Comparison of ENCODE assay signal across 8 mouse cellular contexts in genomic region chr12:71016503-71017241, GRCm38 (mm10). TPM values are rescaled to one million over a fixed set of nuclear protein-coding genes. Genes with fewer than 3 reads are reported as not detected.
DNase-seq lines count a peak whose midpoint lies in the region; ATAC-seq lines count a peak whose summit lies in the region.

No protein-coding gene starts in this region.

- H3K9me3 ChIP-seq in intestine, embryonic 14.5 days (ENCODE audit: control insufficient read depth, low read length) = no peaks in the 10 kb centered on the region
- H3K9me3 ChIP-seq in liver, embryonic 16.5 days (replicated peaks; ENCODE audit: control insufficient read depth, low read length) = no peaks in the 10 kb centered on the region
- H3K9me3 ChIP-seq in neural tube, embryonic 15.5 days (replicated peaks) = no peaks in the 10 kb centered on the region

- peak overlapping the region; percentile 99 for H3K4me3 ChIP-seq in intestine, embryonic 14.5 days (ENCODE audit: low read depth, low read length)
- H3K4me3 ChIP-seq in liver, embryonic 16.5 days (ENCODE audit: low read depth, low read length) = peak overlapping the region; percentile 98
- H3K4me3 ChIP-seq in neural tube, embryonic 15.5 days (replicated peaks) = peak overlapping the region; percentile 99

- no peaks in the 10 kb centered on the region for H3K27me3 ChIP-seq in intestine, embryonic 14.5 days (replicated peaks; ENCODE audit: control insufficient read depth, insufficient read depth, low read length)
- H3K27me3 ChIP-seq in liver, embryonic 16.5 days (ENCODE audit: control insufficient read depth, insufficient read depth, low read depth, low read length) = no peaks in the 10 kb centered on the region
- no peaks in the 10 kb centered on the region for H3K27me3 ChIP-seq in neural tube, embryonic 15.5 days (replicated peaks)

- 1% methylated on average over 44 of the region's 82 CpGs for WGBS in intestine, embryonic 14.5 days
- under 1% methylated on average over 48 of the region's 82 CpGs for WGBS in liver, embryonic 16.5 days (ENCODE audit: insufficient replicate concordance)
- WGBS in neural tube, embryonic 15.5 days = 0% methylated on average over 27 of the region's 82 CpGs

- 0 out of 2 replicates have a peak, but pooled peaks have one; percentile 16 for ATAC-seq in intestine, embryonic 14.5 days (replicated peaks; ENCODE audit: low FRiP score, low TSS enrichment, low read depth)
- ATAC-seq in liver, embryonic 16.5 days (ENCODE audit: low read depth) = peak; percentile 7
- ATAC-seq in neural tube, embryonic 15.5 days (ENCODE audit: low FRiP score) = peak; percentile 0; the same call in 1 of the 2 replicates

- H3K4me2 ChIP-seq in intestine, embryonic 14.5 days (ENCODE audit: low read length) = peak overlapping the region; percentile 64
- peak overlapping the region; percentile 81 for H3K4me2 ChIP-seq in liver, embryonic 16.5 days (ENCODE audit: low read depth, low read length)
- peak overlapping the region; percentile 89 for H3K4me2 ChIP-seq in neural tube, embryonic 15.5 days

- peaks cover 17% of the 10 kb centered on the region for H3K4me1 ChIP-seq in intestine, embryonic 14.5 days (replicated peaks; ENCODE audit: control insufficient read depth, insufficient read depth, low read length)
- peaks cover 14% of the 10 kb centered on the region for H3K4me1 ChIP-seq in liver, embryonic 16.5 days (ENCODE audit: control insufficient read depth, low read depth, low read length)
- peaks cover 27% of the 10 kb centered on the region for H3K4me1 ChIP-seq in neural tube, embryonic 15.5 days

- H3K36me3 ChIP-seq in intestine, embryonic 14.5 days (ENCODE audit: control insufficient read depth, insufficient read depth, low read length) = peaks cover 47% of the 10 kb centered on the region
- H3K36me3 ChIP-seq in liver, embryonic 16.5 days (ENCODE audit: control insufficient read depth, insufficient read depth) = peaks cover 16% of the 10 kb centered on the region
- H3K36me3 ChIP-seq in neural tube, embryonic 15.5 days = peaks cover 30% of the 10 kb centered on the region

- intact Hi-C loops in gastrocnemius, postnatal 14 days (cut with DNase I; ENCODE audit: low total_unique reads) = no loop called here

- peak; percentile 20 to 22 for DNase-seq in layer of hippocampus, postnatal 14 days (ENCODE audit: low spot score in 2 of 2)
- no peak for DNase-seq in layer of hippocampus, adult 9-10 months (ENCODE audit: low spot score)
- peak; percentile 34 to 63 for DNase-seq in cerebellum, adult 18-20 months
- DNase-seq in gastrocnemius, postnatal 14 days = peak; percentile 43
- DNase-seq in intestine, embryonic 14.5 days (ENCODE audit: low spot score) = peak; percentile 79
- peak; percentile 52 to 73 for DNase-seq in thymus, postnatal 36 days

- peak overlapping the region; percentile 96 for H3K27ac ChIP-seq in intestine, embryonic 14.5 days (ENCODE audit: low read depth)
- H3K27ac ChIP-seq in liver, embryonic 16.5 days (ENCODE audit: low read length) = peak overlapping the region; percentile 98
- H3K27ac ChIP-seq in neural tube, embryonic 15.5 days (replicated peaks) = peak overlapping the region; percentile 92

- peak overlapping the region; percentile 90 for H3K9ac ChIP-seq in intestine, embryonic 14.5 days (ENCODE audit: low read length)
- peak overlapping the region; percentile 98 for H3K9ac ChIP-seq in liver, embryonic 16.5 days (ENCODE audit: low read depth, low read length)
- H3K9ac ChIP-seq in neural tube, embryonic 15.5 days (replicated peaks) = peak overlapping the region; percentile 83

RNA-seq across cellular contexts. Expression of gene Arid4a, which starts 0.9 kb away (rescaled TPM):
- 10 to 100 TPM; 32.6 to 35.8 TPM for total RNA-seq in layer of hippocampus, postnatal 14 days (2021)
- total RNA-seq in gastrocnemius, postnatal 14 days (2021) = 1 to 10 TPM; 8.4 to 8.5 TPM
- polyA plus RNA-seq in intestine, embryonic 14.5 days (2014; fragmentation: Nextera tagmentation; extraction: Ambion mirVana) = 34.6 and 36.8 TPM in 2 replicates
- polyA plus RNA-seq in liver, embryonic 16.5 days (2015; fragmentation: Nextera tagmentation; extraction: Ambion mirVana) = 21.3 and 22.2 TPM in 2 replicates
- 43.1 and 43.9 TPM in 2 replicates for polyA plus RNA-seq in neural tube, embryonic 15.5 days (2015; fragmentation: Nextera tagmentation; extraction: Ambion mirVana)

RNA-seq across cellular contexts. Expression of gene Psma3, which starts 42.3 kb away (rescaled TPM):
- total RNA-seq in layer of hippocampus, postnatal 14 days (2021) = 100 to 1,000 TPM; 232 TPM
- total RNA-seq in gastrocnemius, postnatal 14 days (2021) = 100 to 1,000 TPM; 381 to 435 TPM
- polyA plus RNA-seq in intestine, embryonic 14.5 days (2014; fragmentation: Nextera tagmentation; extraction: Ambion mirVana) = 593 and 604 TPM in 2 replicates
- polyA plus RNA-seq in liver, embryonic 16.5 days (2015; fragmentation: Nextera tagmentation; extraction: Ambion mirVana) = 294 and 323 TPM in 2 replicates
- polyA plus RNA-seq in neural tube, embryonic 15.5 days (2015; fragmentation: Nextera tagmentation; extraction: Ambion mirVana) = 522 and 529 TPM in 2 replicates
